Mouse (Mus musculus) cortical plate, adult 2 months (tissue): ENCODE data around the gene Pigm.

Experiments
- CTCF ChIP-seq: fragments of 200-500 bp; IDR thresholded peaks from 2 replicates; pipeline ENCODE4 v1.5.1; 2011; ENCODE audit warnings: mild to moderate bottlenecking, control low read depth, low read length; ENCODE audit not compliant: insufficient read depth; ENCODE audit errors: extremely low read depth
- POLR2A ChIP-seq: fragments of 200-500 bp; IDR thresholded peaks from 2 replicates; pipeline ENCODE4 v1.6.1; 2011; ENCODE audit warnings: mild to moderate bottlenecking, low read length, control low read depth; ENCODE audit not compliant: insufficient read depth; ENCODE audit errors: extremely low read depth

- TF ChIP-seq POLR2A (no peak), CTCF (no peak)
Measured at GRCm38 (mm10) chr1:172326684-172327083, 49.7 kb upstream of the Pigm start.
